Mouse (Mus musculus) C2C12 (cell line): ENCODE measurements around the gene Prkce.

Source experiments
- CTCF ChIP-seq: IDR thresholded peaks from one replicate; pipeline ENCODE4 v1.5.1; 2011; ENCODE audit not compliant: control insufficient read depth, insufficient read depth, insufficient read length
- MAX ChIP-seq: IDR thresholded peaks from one replicate; pipeline ENCODE4 v1.6.1; 2011; ENCODE audit warnings: mild to moderate bottlenecking, control low read depth
- MYOD1 ChIP-seq: IDR thresholded peaks from one replicate; pipeline ENCODE4 v1.6.1; 2011; ENCODE audit warnings: low read depth; ENCODE audit not compliant: control insufficient read depth, insufficient read length
- MYOG ChIP-seq: IDR thresholded peaks from one replicate; pipeline ENCODE4 v1.6.1; 2011; ENCODE audit not compliant: control insufficient read depth, insufficient read length; ENCODE audit errors: extremely low read depth
- USF1 ChIP-seq: IDR thresholded peaks from one replicate; pipeline ENCODE4 v1.6.1; 2011; ENCODE audit warnings: low read depth, mild to moderate bottlenecking, control low read depth, moderate library complexity

DNA sequence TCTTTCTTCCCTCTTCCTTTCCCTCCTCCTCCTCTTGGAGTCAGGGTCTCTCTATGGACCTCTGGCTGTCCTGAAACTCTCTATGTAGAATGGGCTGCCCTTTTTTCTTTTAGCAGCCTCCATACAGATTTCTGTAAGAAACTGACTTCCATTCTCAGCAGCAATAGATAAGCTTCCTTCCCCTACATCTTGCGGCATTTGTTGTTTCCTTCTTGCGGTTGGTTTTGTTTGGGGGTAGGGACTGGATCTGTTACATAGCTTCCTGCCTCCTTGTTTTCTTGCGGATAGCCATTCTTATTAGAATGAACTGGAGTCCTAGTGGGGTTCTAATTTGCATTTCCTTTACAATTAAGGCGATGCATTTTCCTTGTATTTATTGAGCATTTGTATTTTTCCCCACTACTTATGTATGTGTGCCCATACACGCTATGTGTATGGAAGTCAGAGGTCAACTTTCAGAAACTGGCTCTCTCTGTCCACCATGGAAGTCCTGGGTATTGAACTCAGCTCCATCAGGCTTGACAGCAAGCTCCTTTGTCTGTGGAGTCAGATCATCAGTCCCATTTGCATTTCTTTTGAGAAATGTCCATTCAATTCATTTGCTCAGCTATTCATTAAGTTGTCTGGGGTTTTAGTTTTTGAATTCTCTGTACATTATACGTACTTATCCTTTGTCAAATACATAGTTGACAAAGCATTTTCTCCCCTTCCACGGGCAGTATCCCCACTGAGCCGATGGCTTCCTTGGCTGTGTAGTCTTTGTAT, 500.4 kb downstream of the Prkce start:
- no peak for TF ChIP-seq CTCF
- no peak for TF ChIP-seq MYOG
- TF ChIP-seq USF1 = no peak
- TF ChIP-seq MAX = no peak
- no peak for TF ChIP-seq MYOD1
